Mouse (Mus musculus) large intestine, adult 2 months (tissue): Measurements from ENCODE around the gene Hnrnph2. TPM values are rescaled to one million over a fixed set of nuclear protein-coding genes. Genes with fewer than 3 reads are reported as not detected.
A peak's percentile ranks its signal among the peaks of the same experiment; 100 is the strongest.

Experiments used
- DNase-seq: peaks from one replicate; pipeline ENCODE4 v3.0.0-alpha.2; 2012; ENCODE audit warnings: low read depth, low spot score
- WGBS: fragments of 180-500 bp; shearing (Covaris S2); methylation state at CpG from one replicate; pipeline ENCODE4 v1.1.7; 2018; 5-methylcytosine and 5-hydroxymethylcytosine counted together
- polyA plus RNA-seq: library from polyadenylated mRNA; depleted of rRNA; stranded (reverse); fragments of >200 nt; gene quantifications from 2 replicates; pipeline ENCODE4 v1.2.3, GENCODE M21; 2012; rRNA removed

Hnrnph2 gene
- polyA plus RNA-seq, result 9.3 and 11.9 TPM in 2 replicates

DNA sequence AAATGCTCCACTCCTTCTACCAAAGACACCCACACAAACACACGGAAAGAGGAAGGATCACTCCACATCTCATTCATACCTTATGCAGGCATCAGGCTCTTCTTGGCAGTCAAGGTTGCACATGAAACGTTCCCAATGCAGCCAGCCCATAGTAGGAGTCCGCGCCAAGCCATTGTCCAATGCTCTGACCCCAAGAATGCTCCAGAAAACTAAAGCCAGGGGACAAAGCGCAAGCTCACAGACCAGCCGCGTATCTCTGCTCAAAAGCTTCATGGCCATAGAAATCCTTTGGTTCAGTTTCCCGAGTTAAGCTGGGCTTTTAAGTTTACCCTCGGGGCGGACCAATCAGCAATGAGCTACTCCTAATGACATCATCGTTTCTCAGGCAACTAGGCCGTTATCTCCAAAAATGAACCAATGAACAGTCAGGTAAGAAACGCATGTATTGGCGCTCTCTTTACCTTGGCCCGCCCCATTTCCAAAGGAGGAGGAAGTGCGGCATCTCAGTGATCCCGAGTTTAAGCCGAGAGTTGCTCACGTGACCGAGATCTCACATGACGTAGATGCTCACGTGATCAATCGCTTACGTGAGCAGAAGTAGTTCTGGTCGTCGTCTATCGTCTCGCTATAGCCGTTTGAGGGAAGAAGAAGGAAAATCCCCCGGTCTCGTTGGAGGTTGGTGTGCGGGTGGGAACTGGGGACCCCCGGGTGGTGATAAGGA, at the start of gene Hnrnph2, which contains the start of gene Gla:
TSS of gene Hnrnph2 (plus strand) at position 521 of the 721 bp plus-strand sequence.
TSS of gene Gla (minus strand) at position 467 of the 721 bp plus-strand sequence.
- WGBS, result 17% methylated on average over 33 of the region's 33 CpGs

DNA sequence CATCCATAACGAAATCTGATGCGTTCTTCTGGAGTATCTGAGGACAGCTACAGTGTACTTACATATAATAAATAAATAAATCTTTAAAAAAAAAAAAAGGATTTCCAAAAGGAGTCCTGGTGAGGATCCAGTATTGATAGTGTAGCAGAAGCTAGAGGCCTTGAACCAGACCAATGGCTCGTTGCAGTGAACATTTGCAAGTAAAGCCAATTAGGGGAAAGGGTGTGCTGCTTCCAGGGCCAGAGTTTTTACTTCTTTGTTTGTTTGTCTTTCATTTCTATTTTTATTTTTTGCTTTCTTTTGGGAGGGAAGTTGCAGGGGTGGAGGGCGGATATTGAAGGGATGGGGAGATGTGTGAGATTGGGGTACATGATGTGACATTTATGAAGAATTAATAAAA, 47.7 kb upstream of the Hnrnph2 start:
- WGBS, result 80% methylated on average over 4 of the region's 4 CpGs
- no peak for DNase-seq

More for the DNA sequence above, at the start of gene Hnrnph2, which contains the start of gene Gla:
- DNase-seq, result peak; percentile 86

DNA sequence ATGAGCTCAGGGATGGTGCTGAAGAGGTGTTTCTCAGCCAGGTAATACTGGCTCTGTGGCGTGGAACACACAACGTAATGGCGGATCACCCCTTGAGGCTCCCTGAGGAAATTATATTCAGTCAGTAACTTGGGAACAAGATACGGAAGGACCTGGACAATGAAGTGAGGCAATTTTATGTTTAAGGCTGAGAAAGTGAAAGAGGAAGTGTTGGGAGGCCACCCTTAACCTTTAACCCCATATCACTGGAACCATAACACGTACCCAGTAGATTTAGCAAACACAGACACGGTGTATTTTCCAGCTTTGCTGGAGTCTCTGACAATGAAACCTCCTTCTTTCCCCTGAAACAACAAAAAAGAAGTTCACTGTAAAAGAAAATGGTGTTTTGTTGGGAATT, 46.6 kb upstream of the Hnrnph2 start:
- WGBS, result 45% methylated on average over 6 of the region's 6 CpGs
- no peak for DNase-seq

DNA sequence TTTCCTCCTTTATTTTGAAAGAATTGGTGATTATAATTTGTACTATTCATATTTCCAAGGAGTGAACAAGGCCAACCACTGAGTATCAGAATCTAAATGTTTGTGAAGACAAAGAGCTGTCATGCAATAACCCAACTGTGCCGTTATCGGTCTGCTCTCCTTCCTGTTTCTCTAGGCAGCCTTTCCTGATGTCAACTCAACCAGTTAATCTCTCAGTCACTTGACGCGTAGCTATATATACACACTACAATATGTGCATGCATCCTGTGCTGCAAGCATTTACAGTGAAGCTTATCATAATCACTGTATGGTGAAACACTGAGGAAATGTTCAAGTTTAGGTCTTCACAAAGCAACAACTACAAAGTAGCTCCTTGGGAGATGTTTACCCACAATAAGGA, 36.7 kb upstream of the Hnrnph2 start:
- no peak for DNase-seq
- 80% methylated on average over 4 of the region's 4 CpGs for WGBS

DNA sequence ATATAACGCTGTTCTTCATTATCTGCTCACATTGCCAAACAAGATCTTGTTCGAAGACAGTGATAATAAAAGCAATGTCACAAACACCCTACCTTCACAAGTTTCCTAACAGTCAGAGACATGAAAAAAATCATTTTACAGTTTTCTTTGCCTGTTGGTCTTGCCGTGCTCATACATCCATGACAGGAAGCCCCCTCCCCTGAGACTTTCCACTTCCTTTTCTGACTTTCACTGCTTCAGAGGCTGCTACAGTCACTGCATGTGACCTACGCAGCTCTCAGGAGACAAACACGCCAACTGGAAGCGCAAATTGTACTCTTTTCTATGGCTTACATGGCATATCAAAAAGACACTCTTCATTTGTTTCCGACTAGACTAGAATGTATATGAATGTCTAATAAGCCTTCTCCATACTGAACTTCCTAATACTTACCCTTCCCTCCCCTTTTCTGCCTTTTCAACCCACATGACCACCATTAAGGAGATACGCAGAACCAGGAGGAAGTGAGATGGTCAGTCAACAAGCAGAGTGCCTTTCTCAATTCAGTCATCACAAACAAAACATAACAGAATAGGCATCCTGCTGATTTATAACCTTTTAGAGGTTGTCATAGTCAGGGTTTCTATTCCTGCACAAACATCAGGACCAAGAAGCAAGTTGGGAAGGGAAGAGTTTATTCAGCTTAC, 34.3 kb upstream of the Hnrnph2 start:
- WGBS, result 75% methylated on average over 8 of the region's 8 CpGs
- no peak for DNase-seq

DNA sequence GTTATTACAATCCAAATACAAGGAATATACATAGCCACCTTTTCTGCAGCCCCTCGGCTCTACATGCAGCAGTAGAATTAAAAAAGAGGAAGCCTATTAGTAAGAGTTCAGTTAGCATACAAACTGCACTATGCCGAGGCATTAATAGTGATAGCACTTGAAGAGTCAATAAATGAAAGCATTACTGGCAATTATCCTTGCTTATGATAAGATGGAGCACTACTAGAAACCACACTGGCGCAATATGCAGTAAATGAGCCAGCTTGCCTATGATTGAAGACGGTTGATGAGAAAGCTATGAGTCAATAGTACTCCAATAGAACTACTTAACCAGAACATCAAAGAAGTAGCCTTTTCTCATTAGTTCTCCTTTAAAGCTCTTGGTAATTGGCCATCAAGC, 23.1 kb upstream of the Hnrnph2 start:
- DNase-seq, result no peak
- 83% methylated on average over 4 of the region's 4 CpGs for WGBS

DNA sequence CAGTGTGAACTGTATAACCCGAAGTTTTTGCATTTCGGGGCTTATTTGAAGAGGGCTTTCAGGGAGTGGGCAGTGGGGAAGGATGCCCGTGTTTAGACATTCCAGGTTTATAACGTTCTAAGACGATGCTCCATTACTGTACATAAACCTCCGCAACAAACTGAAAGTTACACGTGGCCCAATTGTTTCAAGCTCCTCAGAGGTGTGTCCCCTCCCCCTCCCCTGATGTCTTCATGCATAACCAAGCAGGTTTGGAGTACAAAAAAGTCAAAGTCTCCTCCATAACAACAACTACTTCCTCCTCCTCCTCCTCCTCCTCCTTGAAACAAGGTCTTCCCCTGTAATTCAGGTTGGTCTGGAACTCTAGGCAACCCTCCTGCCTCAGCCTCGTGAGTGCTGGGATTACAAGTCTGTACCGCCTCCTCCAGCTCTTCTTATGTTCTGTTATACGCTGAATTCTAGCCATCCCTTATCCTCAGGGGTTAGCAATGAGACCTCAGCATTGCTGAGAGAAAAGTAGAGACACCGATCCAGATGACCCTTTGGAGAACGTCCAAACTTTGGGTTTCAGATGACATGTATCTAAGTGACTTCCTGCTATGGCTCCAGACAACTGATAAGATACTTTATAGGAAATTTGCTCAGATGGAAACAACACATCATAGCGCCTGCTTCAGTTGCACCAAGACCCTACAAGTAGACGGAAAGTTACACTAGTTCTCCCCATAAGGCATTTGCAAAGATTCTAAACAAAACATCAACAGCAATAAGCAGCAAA, 20.3 kb upstream of the Hnrnph2 start:
- DNase-seq, result no peak
- 81% methylated on average over 14 of the region's 14 CpGs for WGBS

DNA sequence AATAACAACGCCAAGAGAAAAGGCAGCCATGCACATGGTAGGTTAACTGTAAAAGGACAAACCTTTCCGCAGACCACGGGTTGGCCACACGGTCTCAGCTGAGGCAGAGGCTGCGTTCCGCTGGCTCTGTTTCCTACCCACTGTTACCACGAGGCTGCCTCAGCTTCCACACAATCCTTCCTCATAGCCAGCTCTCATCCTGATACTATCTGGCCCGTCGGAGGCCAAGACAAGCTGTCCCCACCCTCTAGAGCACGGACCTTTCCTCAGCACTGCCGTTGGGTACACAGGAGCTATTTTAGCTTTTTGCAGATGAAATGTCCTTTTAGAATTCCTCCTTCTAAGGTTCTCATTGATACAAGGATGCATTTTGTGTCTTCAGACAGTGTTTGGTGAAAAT, 18.7 kb upstream of the Hnrnph2 start:
- DNase-seq, result no peak
- 76% methylated on average over 11 of the region's 11 CpGs for WGBS

DNA sequence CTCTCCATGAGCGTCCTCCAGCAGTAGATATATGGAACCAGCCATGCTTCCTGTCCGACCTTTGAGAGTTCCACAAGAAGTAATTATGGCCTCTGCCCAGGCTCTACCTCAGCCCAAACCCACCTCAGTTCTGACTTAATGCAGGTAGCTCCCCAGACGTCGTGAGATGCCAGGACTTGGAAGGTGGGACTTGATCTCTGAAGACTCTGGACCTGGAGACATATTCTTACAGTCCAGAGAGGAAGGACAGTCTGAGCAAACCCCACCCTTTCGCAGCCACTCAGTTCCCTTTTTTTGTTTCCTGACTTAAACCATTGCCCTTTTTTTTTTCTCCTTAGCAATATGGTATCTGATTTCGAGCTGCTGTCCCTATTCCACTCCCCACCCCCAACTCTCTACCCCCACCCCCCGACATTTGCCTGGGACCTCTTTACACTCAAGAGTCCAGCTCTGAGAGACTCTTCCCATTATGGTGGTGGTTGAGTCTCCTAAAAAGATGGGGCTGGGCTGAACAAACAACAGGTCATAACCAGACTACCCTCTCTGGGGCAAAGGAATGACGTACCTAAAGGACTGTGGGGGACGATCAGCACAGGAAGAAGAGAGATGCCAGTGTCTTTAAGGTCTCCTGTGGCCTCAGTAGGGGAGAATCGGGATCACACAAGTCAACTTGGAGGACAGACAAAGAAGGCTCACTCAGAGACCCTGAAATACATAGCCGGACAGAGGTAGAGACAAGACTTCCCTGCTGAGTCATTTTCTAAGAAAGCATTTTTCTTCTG, 17.9 kb upstream of the Hnrnph2 start, which contains the start of gene Btk:
TSS of gene Btk (minus strand) at position 683 of the 782 bp plus-strand sequence.
- DNase-seq, result no peak
- 75% methylated on average over 11 of the region's 11 CpGs for WGBS

DNA sequence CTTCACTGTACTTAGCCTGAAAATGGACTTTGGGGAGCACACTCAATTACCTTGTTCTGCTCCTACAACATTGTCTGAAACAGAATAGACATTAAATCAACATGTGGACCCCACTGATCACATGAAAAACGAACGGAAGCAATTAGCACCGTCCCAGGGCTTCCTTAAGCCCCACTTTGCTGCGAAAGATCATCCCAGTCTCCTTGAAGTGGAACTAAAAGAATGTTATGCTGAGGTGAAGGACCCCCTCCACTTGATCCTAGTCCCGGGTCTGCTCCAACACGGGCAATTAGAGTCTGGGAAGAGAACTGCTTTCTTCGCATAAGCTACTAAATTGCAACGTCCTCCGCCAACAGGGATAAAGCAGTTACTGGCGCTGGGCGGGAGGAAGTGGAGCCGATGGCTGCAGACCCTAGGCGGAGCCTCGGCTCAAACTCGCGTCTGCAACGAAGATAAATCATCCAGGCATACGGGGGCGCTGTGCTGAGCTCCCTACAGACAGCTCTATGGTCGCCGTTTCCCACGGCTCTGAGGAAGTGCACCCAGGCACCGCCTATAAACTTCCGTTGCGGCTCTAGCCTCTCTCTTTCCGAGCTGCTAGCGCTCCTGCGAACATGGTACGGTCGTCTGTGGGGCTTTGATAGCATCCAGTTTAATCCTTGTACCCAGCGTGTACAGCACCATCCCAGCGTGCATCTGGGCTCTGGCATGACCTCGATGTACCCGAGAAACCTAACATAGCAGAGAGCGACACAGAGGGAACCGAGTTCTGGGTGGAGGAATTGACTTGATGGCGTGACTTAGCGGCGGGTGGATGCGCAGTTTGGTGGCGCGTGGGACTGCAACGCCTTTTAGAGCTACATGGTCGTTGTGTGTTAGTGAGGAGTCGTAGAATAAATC, 15.6 kb upstream of the Hnrnph2 start, which contains the start of gene Rpl36a:
TSS of gene Rpl36a (plus strand) at position 552 of the 900 bp plus-strand sequence.
- WGBS, result 15% methylated on average over 45 of the region's 45 CpGs
- peak; percentile 46 for DNase-seq

DNA sequence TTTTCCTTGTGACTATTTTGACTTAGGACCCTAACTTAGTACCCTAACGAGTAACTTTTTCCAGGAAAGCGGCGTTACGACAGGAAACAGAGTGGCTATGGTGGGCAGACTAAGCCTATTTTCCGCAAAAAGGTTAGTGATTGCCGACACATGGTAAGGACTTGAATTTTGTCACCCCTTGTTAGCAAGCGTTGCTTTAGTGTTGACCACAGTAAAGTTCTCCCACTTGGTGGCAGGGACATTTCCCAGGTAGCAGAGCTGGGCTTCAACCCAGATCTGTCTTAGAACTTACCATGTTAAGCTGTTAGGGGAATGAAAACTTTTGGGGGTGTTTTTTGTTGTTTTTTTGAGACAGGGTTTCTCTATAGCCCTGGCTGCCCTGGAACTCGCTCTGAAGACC, 14.5 kb upstream of the Hnrnph2 start:
- 35% methylated on average over 8 of the region's 8 CpGs for WGBS
- no peak for DNase-seq

DNA sequence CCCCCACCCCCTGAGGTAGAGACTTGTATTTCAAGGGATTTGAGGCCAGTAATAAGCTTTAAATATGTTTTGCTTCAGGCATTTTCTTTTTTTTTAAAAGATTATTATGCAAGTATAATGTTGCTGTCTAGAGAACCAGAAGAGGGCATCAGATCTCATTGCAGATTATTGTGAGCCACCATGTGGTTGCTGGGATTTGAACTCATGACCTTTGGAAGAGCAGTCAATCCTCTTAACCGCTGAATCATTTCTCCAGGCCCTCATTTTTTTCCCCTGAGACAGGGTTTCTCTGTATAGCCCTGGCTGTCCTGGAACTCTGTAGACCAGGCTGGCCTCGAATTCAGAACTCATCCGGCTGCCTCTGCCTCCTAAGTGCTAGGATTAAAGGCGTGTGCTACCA, 12.7 kb upstream of the Hnrnph2 start:
- 76% methylated on average over 4 of the region's 4 CpGs for WGBS
- DNase-seq, result no peak

DNA sequence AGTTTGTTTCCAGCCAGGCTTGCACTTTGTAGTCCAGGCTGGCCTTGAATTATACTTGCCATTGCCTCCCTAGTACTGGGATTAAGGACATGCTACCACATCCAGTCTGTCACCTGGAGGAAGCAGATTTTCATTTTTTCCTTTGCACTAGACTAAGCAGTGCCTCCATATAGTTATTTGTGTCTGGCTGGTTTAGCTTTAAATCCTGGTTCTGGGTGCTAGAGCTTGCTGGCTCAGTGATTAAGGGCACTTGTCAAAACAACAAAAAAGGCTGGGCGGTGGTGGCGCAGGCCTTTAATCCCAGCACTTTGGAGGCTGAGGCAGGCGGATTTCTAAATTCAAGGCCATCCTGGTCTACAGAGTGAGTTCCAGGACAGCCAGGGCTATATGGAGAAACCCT, 12.0 kb upstream of the Hnrnph2 start:
- WGBS, result 74% methylated on average over 3 of the region's 3 CpGs
- no peak for DNase-seq

DNA sequence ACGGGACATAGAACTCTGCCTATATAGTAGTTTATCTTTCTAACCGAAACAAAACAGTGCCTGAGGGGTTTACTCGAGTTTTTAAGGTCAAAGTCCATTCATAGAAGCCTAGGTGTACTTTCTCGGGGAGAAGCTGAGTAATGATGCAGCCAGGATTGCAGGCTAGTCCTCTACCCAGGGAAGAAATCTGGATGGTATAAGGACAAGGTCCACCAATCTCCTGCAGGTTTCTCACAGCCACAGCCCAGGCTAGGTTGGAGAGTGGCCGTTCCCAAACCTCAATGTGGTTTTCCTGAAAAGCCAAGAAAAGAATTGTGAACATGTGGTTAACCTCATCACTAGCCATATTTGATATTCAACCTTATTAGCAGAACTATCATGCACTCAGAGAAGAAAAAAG, 11.1 kb upstream of the Hnrnph2 start:
- DNase-seq, result no peak
- 27% methylated on average over 5 of the region's 5 CpGs for WGBS

DNA sequence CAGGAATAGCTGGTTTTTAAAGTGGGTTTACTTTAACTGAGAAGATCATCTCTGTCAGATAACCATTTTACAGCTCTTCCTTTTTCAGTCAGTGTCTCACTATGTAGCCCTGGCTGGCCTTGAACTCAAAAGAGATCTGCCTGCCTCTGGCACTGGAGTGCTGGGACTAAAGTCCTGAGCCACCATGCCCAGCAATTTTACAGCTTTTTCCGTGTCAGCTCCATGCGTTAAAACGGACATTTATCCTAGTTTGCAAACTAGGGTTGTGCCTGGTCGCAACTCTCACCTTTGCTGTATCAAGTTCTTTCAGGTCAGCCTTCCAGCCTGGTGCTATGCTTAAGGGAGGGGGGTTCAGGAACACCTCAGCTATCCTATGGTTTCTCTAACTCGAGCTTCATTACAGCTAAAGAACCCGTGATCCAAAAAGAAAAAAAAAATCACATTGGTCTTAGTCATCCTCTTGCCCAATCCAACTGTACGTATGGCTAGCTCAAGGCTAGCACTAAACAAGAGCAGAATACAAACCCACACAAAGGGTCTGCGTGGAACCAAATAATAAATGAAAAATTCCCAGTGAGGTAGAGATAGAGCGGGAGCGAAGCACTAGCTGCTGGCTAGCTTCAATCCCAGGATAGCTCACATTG, 935 bp upstream of the Hnrnph2 start:
- whole genome bisulfite sequencing, result 21% methylated on average over 10 of the region's 10 CpGs
- no peak for DNase-seq

DNA sequence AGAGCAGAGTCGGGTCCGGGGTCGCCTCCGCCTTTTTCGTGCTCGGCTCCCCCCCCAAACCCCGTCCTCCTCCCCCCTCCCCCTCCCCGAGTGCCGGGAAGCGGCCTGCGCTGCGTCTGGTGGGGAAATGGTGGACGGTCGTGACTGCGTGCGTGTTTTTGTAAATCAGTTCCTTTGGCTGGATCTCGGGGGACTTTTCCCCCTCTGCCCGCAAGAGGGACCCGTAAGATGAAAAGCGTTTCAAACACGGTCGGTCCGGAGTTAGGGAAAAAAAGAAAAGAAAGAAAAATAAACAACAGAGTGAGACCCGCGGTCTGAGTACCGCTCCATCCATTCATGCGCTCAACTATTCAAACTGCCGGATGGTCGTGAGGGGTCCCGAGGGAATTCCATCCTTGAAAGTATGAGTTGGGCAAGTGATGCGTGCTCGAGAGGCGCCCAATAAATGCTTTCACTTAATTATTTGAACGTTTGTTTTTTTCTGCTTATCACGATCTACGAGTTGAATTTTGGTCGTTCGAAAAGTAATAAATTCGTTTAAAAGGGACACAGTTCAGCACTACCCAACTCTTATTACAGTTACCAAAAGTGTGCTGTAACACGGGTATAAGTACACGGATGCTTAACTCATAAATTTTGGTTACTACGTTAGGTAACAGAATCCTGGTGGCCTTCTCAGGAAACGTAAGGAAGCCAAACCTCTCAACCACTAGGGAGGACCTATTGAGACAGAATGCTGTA, 571 bp downstream of the Hnrnph2 start:
- 15% methylated on average over 36 of the region's 43 CpGs for WGBS

DNA sequence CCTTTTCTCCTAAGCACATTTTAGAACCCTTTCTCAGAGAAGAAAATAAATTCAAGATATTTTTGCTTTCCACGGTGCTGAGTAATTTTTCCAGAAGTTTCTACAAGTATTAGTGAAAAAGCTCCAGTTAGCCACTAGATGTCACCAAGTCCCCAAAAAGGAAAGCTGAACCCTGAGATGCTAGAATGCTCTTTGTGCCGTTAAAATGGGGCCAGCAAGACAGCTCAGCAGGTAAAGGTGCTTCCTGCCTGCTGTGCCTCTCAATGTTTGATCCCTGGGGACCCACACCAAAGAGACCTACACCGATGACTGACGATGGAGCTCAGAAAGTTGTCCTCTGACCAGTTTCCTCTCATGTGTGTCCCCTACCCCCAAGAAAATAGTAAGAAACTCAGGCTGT, 8.5 kb downstream of the Hnrnph2 start:
- 26% methylated on average over 4 of the region's 4 CpGs for WGBS
- DNase-seq, result no peak

More for the DNA sequence above, 571 bp downstream of the Hnrnph2 start:
- DNase-seq, result no peak
